Mouse (Mus musculus) embryo, embryonic 11 days (tissue): ENCODE measurements at regions not wholly inside any gene's neighbourhood (a gene's known extent, or its start where the extent isn't known, plus 50 kb on each side); places are given as distances from the start of the nearest gene placed in this dataset.
"Not testable (repeated sequence)": the region's sequence is repeated elsewhere in the genome, so short reads cannot be mapped to it uniquely, and the experiment has no call there.

Experiments
- DNase-seq: peaks from one replicate; pipeline ENCODE4 v3.0.0-alpha.2; 2015

GRCm38 (mm10) chr11:71285193-71285592, 54.7 kb upstream of the Nlrp1b start:
- DNase-seq, result no peak

DNA sequence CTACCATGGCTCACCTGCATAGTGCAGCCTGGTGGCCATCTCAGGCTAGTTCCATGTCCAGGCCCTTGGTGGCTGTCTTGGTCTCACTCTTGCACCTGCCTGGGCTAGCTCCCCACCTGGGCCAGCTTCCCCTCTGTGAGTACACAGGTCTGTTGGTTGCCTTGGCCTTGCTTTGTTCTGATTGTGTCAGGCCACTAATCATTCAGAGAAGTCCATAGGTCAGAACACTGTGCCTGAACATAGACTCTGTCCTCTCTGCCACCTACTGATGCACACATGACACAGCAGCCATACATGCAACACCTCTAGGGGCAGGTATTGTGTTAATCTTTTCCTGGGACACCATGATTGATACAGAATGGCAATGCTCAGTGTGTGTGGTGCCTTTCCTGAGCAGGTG, 57.7 kb upstream of the Nlrp1b start:
- DNase-seq, result not testable (repeated sequence)

DNA sequence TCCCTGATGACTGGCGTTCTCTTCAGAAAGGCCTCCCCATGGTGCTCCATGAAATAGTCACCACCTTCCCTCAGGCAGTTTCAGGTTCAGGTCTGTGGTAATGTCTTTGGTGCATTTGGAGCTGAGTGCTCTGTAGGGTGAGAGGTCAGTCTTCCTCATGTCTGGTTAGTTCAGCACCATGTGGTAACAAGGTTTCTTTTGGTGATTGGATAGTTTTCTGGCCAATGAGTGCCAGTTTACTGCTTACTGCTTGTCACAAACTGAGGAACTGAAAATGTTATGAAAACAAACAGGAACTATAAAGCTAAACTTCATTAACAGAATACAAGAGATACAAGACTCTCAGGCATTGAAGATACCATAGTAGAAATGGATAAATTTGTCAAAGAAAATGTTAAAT, 59.0 kb upstream of the Nlrp1b start:
- no peak for DNase-seq

- DNase-seq, result no peak
These were observed 68.9 kb upstream of the Nlrp1b start for GRCm38 (mm10) chr11:71299479-71299878.

DNA sequence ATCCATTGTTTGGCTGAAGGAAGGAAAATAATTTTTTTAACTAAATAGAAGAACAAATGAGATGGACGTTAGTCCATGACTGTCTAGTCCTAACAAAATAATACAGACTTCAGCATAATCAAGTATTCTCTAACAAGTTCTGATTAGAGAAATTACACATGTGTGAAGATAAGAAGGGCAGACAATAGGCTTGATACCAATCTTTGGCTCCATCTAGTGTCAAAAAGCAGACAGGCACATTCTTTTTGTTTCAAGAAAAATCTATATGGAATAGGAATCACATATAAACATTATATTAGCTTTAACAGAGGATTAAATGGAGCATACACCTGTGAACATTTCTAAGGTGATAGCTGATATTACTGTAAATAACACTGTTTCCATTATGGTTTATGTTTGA, 92.9 kb upstream of the Nlrp1b start:
- DNase-seq, result peak; percentile 29

DNA sequence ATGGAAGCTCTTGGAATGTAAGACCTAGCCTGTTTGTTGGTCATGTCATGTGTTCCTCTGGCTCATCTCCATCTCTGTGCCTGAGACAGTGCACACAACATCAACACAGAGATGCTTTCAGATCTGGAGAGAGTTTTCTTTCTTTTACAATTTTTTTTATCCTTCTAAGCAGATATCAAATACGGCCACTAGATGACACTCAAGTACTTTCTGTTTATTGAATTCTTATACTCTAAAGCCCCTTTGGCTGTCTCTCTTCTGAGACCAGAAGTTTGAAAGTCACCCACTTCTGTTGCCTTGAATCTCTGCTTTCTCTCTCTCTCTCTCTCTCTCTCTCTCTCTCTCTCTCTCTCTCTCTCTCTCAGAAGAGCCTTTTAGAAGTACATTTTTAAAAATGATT, 106.9 kb upstream of the Nlrp1b start:
- peak; percentile 63 for DNase-seq

- peak; percentile 20 for DNase-seq
These were observed 115.5 kb upstream of the Nlrp1b start for GRCm38 (mm10) chr11:71346024-71346423.

DNA sequence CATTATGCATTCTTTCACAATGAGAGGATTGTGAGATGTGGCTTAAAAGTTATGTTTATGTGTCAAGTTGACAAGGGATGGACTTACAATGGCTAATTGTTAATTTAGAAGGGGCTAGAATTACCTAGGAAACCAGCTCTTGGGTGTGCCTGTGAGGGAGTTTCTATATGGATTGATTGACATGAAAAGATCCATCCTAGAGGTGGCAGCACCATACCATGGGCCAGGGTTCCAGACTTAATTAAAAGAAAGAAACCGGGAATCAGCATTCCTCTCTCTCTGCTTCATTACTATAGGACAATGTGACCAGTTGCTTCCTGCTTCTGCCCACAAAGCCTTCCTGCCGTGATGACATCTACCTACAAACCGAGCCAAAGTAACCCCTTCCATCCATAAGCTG, 126.6 kb upstream of the Nlrp1b start:
- DNase-seq, result peak; percentile 16

GRCm38 (mm10) chr11:71360856-71361255, 130.3 kb upstream of the Nlrp1b start:
- DNase-seq, result no peak

- DNase-seq, result no peak
These were observed 141.3 kb upstream of the Nlrp1b start for GRCm38 (mm10) chr11:71371871-71372270.

DNA sequence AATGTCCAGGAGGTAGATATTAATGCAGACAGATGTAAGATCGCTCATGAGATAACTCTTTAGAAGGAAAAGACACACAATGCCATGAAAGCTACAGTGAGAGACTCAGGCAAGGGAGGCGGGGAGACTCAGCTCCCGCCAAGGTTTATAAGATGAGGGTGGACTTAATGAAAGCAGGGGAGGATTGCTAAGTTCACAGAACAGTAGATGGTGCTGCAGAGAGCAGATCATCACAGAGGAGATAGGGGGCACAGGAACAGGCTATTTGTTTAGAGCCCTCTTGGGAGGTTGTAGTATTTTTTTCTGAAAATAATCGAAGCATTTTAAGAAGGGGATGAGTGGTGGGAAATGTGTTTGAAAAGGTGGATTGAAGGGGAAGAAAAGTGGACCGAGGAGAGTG, 144.6 kb upstream of the Nlrp1b start:
- DNase-seq, result no peak

GRCm38 (mm10) chr11:71388411-71388810, 157.9 kb upstream of the Nlrp1b start:
- no peak for DNase-seq

DNA sequence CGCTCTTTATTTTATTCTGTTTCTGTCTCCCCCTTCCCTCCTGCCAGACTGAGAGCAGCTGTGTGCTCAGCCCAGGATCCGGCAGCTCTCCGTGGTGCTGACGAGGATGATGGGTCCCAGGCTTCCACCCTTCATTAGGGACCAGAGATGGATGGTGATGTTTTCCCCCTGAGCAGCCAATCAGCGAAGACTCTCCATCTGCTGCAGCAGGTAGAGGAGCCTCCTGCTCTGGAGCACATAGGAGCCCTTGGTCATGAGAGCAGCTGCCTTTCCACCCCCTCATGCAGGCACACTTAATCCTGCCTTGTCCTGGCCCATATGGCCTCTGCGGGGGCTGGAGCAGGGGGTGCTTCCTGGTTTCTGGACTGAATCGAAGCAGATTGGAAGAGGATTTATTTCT, 159.1 kb upstream of the Nlrp1b start:
- peak; percentile 66 for DNase-seq

DNA sequence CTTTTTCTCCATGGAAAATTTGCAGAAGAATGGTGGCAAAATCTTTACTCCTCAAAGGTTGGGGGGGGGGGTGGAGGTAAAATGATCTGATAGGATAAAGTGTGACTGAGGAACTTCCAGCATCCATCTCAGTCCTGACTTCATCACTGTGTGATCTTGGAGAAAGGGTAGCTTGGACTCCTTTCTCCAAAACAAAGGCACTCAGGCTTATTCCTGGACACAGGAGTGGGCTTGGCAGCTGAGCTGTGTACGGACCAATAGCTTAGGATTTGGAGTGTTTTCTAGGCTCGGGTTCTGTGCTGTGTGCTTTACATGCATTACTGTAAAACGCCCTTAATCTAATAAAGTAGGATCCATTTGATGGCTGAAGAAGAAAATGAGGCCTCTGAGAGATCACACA, 159.6 kb upstream of the Nlrp1b start:
- no peak for DNase-seq

GRCm38 (mm10) chr11:71390616-71391015, 160.1 kb upstream of the Nlrp1b start:
- DNase-seq, result no peak

DNA sequence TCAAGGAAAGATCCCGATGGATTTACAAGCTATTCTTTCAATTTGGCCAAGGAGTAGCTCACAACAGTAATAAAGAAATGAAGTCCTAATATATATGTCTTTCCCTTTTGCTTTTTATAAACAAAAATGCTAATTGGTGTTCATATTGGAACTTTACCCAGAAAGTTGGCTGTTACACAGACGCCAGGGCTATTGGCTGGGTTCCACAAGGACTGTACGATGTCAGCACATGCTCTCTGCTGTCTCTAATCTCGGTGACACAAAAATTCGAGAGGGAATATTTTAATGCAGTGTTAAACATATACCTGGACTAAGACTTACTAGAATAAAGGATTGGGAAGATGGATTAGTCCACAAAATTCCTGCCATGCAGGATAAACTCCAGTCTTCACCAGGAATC, 162.9 kb upstream of the Nlrp1b start:
- no peak for DNase-seq

DNA sequence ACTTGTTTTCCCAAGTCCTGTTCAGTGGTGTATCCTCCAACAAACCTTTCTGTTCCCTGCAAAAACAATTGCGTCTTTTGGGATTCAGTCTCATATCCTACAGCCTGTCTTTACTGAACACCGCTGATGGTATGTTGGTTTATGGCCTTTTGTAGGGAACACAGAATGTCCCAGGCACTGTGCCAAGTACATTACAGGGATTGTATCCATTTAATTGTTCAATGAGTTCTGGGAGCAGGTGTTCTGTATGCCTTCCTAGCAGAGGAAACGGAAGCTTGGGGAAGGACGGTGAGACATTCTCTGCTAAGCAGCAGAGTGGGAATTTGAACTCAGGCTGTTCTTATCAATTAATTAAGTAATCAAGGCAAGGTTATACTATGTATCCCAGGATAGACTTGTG, 164.5 kb upstream of the Nlrp1b start:
- DNase-seq, result no peak

- no peak for DNase-seq
These were observed 165.1 kb upstream of the Nlrp1b start for GRCm38 (mm10) chr11:71395631-71396030.

DNA sequence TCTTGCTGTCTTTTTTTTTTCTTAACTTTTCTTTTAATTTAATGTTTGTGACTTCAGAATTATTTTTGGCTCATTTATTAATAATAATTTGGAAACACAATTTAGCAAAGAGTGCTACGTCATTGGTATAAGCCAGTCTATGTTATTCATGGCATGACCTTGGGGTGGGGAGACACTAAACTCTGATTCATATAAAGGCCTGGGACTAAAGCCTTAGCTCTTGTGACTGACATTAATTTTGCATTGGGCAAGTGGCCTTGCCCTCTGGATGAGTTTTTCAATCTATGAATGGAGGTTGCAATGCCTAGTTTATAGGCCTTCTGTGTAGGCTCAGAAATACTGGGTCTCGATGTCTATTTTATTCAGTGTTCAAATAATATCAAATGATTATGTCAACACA, 169.8 kb upstream of the Nlrp1b start:
- DNase-seq, result no peak

DNA sequence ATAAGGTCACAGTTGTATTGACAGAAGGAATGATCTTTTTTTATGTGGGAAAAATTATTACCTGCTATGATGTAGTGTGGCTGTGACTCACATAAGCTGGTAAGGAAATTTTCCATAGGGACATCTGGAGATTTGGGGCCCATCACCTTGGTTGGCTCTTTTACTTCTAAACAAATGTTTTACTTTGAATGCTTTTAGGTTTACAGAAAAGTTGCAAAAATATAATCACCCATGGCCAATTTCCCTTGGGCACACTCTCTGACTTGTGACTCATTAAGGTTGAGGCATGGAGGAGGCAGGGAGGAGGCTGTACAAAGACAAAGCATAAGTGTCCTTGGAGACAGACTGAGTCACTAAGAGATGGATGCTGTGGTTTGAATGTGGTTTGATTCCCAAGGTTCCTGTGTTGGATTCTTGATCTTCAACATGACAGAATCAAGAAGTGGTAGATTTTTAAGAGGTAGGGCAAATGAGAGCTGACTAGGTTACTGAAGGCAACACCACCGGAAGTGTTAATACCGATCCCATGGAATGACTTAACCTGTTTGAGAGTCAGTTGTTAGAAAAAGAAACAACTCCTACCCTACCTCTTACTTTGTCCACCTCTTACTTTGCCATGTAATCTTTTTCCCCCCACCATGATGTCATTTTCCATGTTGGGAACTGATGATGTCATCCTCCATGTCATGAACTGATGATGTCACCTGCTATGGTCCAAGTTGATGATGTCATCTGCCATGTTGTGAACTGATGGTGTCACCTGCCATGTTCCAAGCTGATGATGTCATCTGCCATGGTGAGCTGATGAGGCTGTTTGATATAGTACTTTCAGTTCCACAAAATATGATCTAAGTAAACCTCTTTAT, 171.1 kb upstream of the Nlrp1b start:
- DNase-seq, result no peak

DNA sequence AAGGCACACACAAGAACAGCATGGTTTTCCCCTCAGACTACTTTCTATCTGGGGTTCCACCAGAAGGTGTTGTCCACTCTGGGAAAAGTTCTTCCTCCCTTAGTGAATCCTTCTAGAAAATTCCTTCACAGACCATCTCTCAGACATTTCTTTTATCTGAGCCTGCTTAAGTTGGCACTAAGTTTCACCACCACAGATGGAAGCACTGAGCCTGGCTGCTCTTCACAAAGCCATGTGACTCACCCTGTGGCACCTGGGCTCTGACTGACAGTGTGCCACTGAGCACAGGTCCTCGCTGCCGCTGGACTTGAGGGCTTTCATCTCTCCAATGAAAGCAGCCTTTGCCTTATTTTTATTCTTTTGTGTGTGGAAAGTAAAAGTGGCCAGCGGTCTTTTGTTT, 173.8 kb upstream of the Nlrp1b start:
- DNase-seq, result no peak

- no peak for DNase-seq
These were observed 176.5 kb upstream of the Nlrp1b start for GRCm38 (mm10) chr11:71407043-71407442.

- no peak for DNase-seq
These were observed 178.8 kb upstream of the Nlrp1b start for GRCm38 (mm10) chr11:71409211-71409765.

GRCm38 (mm10) chr11:71410582-71410981, 180.0 kb upstream of the Nlrp1b start:
- no peak for DNase-seq

DNA sequence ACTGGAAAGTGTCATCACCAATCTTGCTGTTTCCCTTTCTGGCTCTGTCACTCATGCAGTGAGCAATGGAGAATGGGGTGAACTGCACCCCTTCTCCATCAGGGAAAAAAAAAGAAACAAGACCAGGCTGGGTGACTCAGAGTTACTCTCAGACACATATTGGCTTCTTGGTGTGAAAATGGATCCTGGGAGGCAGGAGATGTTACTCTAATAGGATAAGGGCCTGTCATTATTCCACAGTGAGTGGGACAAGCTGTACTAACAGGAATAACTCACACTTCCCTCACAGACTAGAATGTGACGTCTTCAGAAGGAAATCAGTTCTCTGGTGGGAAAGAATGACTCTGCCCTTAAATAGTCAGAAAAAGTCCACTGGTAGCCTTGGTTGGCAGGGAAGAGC, 181.4 kb upstream of the Nlrp1b start:
- DNase-seq, result no peak
